Mouse (Mus musculus) embryonic facial prominence, embryonic 12.5 days (tissue): ENCODE measurements around the gene Bbs5. TPM values are rescaled to one million over a fixed set of nuclear protein-coding genes. Genes with fewer than 3 reads are reported as not detected.
"Not testable (repeated sequence)": the region's sequence is repeated elsewhere in the genome, so short reads cannot be mapped to it uniquely, and the experiment has no call there.

ENCODE experiments used
- ATAC-seq: fragments of 200-750 bp; cut with Nextera tagmentation; 2 replicates; pipeline ENCODE4 v1.8.0; 2017; ENCODE audit not compliant: insufficient number of reproducible peaks, insufficient read depth, low FRiP score, low TSS enrichment
- H3K27ac ChIP-seq: fragments of 300-500 bp; sonication (generic); 2 replicates; pipeline ENCODE4 v1.5.1; 2016; ENCODE audit warnings: mild to moderate bottlenecking
- H3K27me3 ChIP-seq: fragments of 300-500 bp; sonication (generic); 2 replicates; pipeline ENCODE4 v1.6.1; 2016; ENCODE audit warnings: mild to moderate bottlenecking, moderate library complexity
- H3K36me3 ChIP-seq: fragments of 300-500 bp; sonication (generic); 2 replicates; pipeline ENCODE4 v1.6.1; 2016; ENCODE audit warnings: mild to moderate bottlenecking
- H3K4me1 ChIP-seq: fragments of 300-500 bp; sonication (generic); 2 replicates; pipeline ENCODE4 v1.6.1; 2016
- H3K4me2 ChIP-seq: fragments of 300-500 bp; sonication (generic); replicated peaks from 2 replicates; pipeline ENCODE4 v1.6.1; 2016; ENCODE audit warnings: mild to moderate bottlenecking, moderate library complexity
- H3K4me3 ChIP-seq: fragments of 300-500 bp; sonication (generic); 2 replicates; pipeline ENCODE4 v1.5.1; 2016; ENCODE audit warnings: mild to moderate bottlenecking
- H3K9ac ChIP-seq: fragments of 300-500 bp; sonication (generic); 2 replicates; pipeline ENCODE4 v1.6.1; 2016; ENCODE audit warnings: mild to moderate bottlenecking, moderate library complexity
- H3K9me3 ChIP-seq: fragments of 300-500 bp; sonication (generic); 2 replicates; pipeline ENCODE4 v1.6.1; 2016; ENCODE audit warnings: mild to moderate bottlenecking, moderate library complexity
- WGBS: fragments of 180-500 bp; shearing (Covaris S2); methylation state at CpG from one replicate; pipeline ENCODE4 v1.1.7; 2016; 5-methylcytosine and 5-hydroxymethylcytosine counted together
- polyA plus RNA-seq: library from polyadenylated mRNA; unstranded; fragments of >200 nt; fragmentation: Nextera tagmentation; extraction: Ambion mirVana; gene quantifications from 2 replicates; pipeline ENCODE4 v1.2.1, GENCODE M21; 2016

Gene Bbs5
- polyA plus RNA-seq, 1 experiment from 2014 or later, result 21.6 TPM

DNA sequence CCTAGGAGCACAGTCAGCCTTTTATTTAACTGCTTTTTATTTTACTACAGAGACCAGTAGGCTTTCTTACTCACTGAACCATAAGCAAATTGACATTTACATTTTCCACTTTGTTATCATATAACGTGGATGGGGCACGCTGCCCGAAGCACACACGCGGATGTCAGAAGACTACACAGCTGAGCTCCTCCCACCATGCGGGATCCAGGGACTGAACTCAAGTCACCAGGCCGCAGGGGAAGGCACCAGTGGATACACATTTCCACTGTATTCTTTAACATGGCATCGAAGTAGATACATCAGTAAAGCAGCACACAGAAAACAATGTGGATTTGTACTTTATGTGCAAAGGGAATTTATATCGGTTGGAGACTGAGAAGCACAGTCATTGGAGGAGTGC lies 28.3 kb downstream of the Bbs5 start:
- H3K27ac ChIP-seq, result no peak overlapping the region
- H3K9ac ChIP-seq, result no peak overlapping the region
- H3K36me3 ChIP-seq, result no peaks in the 10 kb centered on the region
- no peaks in the 10 kb centered on the region for H3K9me3 ChIP-seq
- ATAC-seq, result no peak
- H3K4me1 ChIP-seq, result no peaks in the 10 kb centered on the region
- H3K4me2 ChIP-seq, result no peak overlapping the region
- WGBS, result 88% methylated on average over 9 of the region's 9 CpGs
- no peaks in the 10 kb centered on the region for H3K27me3 ChIP-seq
- H3K4me3 ChIP-seq, result no peak overlapping the region

DNA sequence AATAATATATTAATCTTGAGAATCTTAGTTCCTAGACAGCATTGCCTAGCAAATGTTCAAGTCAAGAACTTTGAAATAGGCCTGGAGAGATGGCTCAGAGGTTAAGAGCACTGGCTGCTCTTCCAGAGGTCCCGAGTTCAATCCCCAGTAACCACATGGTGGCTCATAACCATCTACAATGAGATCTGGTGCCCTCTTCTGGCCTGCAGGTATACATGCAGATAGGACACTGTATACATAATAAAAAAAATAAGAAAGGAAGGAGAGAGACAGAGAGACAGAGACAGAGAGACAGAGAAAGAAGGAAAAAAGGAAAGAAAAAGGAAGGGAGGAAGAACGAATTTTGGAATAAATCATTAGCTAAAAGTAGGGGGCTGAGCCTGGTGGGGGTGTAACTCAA lies 29.7 kb downstream of the Bbs5 start:
- ATAC-seq, result no peak
- Histone ChIP-seq H3K9me3 (no peaks in the 10 kb centered on the region), H3K27me3 (no peaks in the 10 kb centered on the region), H3K9ac (no peak overlapping the region), H3K4me3 (no peak overlapping the region), H3K36me3 (no peaks in the 10 kb centered on the region), H3K4me1 (no peaks in the 10 kb centered on the region), H3K4me2 (no peak overlapping the region), H3K27ac (no peak overlapping the region)
- 50% methylated on average over 2 of the region's 2 CpGs for WGBS

DNA sequence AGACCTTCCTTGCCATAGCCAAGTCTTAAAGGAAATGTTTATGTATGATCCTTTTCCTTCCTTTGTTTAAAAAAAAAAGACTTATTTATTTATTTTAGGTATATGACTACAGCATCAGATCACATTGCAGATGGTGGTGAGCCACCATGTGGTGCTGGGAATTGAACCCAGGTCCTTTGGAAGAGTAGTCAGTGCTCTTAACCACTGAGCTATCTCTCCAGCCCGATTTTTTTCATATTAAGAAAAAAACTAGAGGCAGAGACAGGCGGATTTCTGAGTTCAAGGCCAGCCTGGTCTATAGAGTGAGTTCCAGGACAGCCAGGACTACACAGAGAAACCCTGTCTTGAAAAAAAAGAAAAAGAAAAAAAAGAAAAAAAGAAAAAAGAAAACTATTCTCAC lies 30.2 kb downstream of the Bbs5 start:
- not testable (repeated sequence) for H3K4me1 ChIP-seq, H3K36me3 ChIP-seq
- WGBS, result 85% methylated on average over 2 of the region's 2 CpGs

DNA sequence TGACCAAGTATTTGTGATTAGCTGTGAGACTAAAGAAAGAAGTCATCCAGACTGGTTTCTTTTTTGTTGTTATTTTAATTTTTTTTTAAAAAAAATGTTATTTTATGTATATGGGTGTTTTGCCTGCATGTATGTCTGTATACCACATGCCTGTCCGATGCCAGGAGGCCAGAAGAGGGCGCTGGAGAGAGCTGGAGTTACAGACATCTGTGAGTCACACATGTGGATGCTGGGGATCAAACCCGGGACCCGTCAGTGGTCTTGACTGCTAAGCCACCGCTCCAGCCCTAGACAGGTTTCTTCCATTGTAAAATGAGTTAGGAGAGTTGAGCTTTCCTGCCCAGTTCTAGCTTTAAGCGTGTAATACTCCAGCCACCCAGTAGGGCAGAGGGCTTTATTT lies 33.0 kb downstream of the Bbs5 start:
- no peak for ATAC-seq
- Histone ChIP-seq H3K4me2 (no peak overlapping the region), H3K9me3 (no peaks in the 10 kb centered on the region), H3K36me3 (no peaks in the 10 kb centered on the region), H3K4me1 (no peaks in the 10 kb centered on the region), H3K4me3 (no peak overlapping the region), H3K9ac (no peak overlapping the region), H3K27ac (no peak overlapping the region), H3K27me3 (no peaks in the 10 kb centered on the region)
- 62% methylated on average over 6 of the region's 6 CpGs for WGBS

More for the DNA sequence above, 30.2 kb downstream of the Bbs5 start:
- not testable (repeated sequence) for H3K9me3 ChIP-seq, H3K9ac ChIP-seq, ATAC-seq, H3K27me3 ChIP-seq, H3K27ac ChIP-seq, H3K4me3 ChIP-seq, H3K4me2 ChIP-seq

DNA sequence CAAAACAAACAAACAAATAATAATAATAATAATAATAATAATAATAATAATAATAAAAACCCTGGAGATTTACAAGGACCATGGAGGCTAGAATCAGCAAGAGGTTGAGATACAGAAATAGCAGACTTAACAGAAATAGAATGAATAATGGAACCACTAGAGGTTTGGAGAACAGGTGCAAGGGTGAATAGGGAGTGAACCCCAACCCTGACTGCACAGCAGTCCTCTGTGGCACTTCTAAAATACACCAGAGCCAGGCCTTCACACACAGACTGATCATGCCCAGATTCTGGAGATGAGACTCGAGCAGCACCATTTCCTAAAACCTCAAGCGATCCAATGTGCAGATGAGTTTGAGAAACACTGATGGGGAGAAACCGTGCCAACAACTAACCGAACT lies 35.0 kb downstream of the Bbs5 start:
- Histone ChIP-seq H3K4me2 (no peak overlapping the region), H3K36me3 (no peaks in the 10 kb centered on the region), H3K27ac (no peak overlapping the region), H3K4me1 (no peaks in the 10 kb centered on the region), H3K27me3 (no peaks in the 10 kb centered on the region), H3K4me3 (no peak overlapping the region), H3K9me3 (no peaks in the 10 kb centered on the region), H3K9ac (no peak overlapping the region)
- no peak for ATAC-seq
- 91% methylated on average over 4 of the region's 4 CpGs for WGBS

DNA sequence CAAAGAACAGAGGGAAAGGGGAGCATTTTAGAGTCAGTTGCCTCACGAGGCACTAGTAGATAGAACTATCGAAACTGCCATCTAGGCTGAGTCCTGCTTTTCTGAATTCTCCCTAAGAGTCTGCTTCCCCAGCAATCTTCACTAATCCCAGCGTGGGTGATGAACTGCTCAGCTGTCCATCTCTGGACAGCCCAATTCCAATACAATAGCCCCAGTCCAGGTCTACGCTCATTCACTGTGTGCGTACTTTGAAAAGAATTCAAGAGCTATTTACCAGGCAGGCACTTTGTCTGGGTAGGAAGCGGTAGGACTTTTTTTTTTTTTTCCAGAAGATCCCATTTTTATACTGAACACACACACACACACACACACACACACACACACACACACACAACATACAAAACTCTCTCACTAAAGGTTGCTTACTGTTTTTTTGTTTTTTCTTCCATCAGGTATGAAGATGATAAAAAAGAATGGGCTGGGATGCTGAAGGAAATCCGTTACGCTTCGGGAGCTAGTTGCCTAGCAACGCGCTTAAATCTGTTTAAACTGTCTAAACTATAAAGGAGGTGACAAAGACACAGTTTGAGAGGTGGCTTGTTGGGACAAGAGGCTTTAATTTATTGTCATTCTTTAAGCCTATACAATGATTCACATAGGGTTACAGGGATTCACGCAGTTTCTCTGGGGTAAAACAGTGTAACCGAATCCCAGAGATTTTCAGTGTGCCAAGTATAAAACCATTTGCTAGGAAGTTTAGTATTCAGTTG lies 36.2 kb downstream of the Bbs5 start:
- Histone ChIP-seq H3K36me3 (peaks cover 8% of the 10 kb centered on the region; the same call in 1 of the 2 replicates), H3K4me2 (no peak overlapping the region), H3K27me3 (no peaks in the 10 kb centered on the region), H3K4me3 (no peak overlapping the region), H3K9me3 (no peaks in the 10 kb centered on the region), H3K4me1 (no peaks in the 10 kb centered on the region), H3K27ac (no peak overlapping the region), H3K9ac (no peak overlapping the region)
- no peak for ATAC-seq
- WGBS, result 81% methylated on average over 13 of the region's 13 CpGs

DNA sequence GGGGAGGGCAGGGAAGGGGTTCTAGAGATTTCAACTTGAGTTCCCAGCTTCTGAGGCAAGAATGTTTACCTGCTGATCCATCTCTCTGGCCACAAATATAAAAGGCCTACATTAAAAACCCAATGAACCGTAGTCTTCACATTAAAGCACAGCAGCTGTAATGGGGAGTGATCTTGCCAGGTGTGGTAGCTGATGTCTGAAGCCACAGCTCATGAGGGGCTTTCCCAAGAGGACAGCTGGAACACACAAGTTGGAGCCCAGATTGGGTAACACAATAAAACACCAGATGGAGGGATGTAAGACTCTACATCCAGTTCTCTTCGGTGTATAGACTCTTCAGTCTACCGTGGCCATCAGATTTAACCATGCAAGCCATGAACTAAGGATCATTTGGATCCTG lies 37.5 kb downstream of the Bbs5 start:
- ATAC-seq, result no peak
- Histone ChIP-seq H3K27me3 (no peaks in the 10 kb centered on the region), H3K36me3 (peaks cover 14% of the 10 kb centered on the region; the same call in 1 of the 2 replicates), H3K9ac (no peak overlapping the region), H3K9me3 (no peaks in the 10 kb centered on the region), H3K4me2 (no peak overlapping the region), H3K27ac (no peak overlapping the region), H3K4me1 (no peaks in the 10 kb centered on the region), H3K4me3 (no peak overlapping the region)
- 94% methylated on average over 3 of the region's 3 CpGs for WGBS

DNA sequence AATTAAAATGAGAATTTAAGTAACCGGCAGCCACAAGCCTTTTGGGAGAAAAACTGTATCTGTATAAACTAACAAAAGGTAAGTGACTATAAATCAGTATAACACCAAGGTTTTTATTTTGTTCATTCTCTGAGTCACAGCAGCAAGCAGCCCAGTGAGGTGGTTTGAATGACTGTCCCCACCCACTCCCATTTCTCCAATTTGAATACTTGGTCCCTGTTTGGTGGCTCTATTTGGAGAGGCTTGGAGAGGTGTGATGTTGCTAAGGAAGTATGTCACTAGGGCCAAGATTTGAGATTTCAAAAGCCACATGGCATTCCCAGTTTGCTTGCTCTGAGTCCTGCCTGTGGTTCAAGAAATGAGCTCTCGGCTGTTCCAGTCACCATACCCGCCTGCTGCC lies 43.2 kb downstream of the Bbs5 start:
- H3K27me3 ChIP-seq, result no peaks in the 10 kb centered on the region

DNA sequence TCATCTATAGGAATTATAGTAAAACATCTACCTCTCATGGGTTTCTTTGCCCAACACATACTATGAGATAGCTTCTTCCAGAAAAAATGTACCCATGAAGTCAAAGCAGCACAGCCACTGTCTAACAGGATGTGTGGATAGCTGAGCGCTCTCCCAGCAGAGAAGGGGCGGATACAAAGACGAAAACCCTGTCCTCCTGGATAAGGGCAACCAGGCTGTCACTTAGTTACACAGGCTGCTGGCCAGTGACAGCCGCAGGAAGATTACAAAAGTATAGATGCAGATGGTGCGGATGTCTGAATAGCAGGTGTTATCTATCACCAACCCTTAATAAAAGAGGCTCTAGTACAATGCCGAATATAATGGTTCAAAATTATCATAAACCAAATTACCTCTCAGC lies 43.9 kb downstream of the Bbs5 start:
- Histone ChIP-seq H3K4me1 (no peaks in the 10 kb centered on the region), H3K36me3 (peaks cover 39% of the 10 kb centered on the region), H3K27me3 (no peaks in the 10 kb centered on the region), H3K4me3 (no peak overlapping the region), H3K9ac (no peak overlapping the region), H3K9me3 (no peaks in the 10 kb centered on the region), H3K27ac (no peak overlapping the region), H3K4me2 (no peak overlapping the region)
- ATAC-seq, result no peak
- 93% methylated on average over 6 of the region's 6 CpGs for WGBS

More for the DNA sequence above, 43.2 kb downstream of the Bbs5 start:
- WGBS, result 96% methylated on average over 3 of the region's 3 CpGs
- ATAC-seq, result no peak
- no peaks in the 10 kb centered on the region for H3K9me3 ChIP-seq
- no peaks in the 10 kb centered on the region for H3K4me1 ChIP-seq
- H3K9ac ChIP-seq, result no peak overlapping the region
- no peak overlapping the region for H3K4me3 ChIP-seq
- H3K27ac ChIP-seq, result no peak overlapping the region
- peaks cover 39% of the 10 kb centered on the region for H3K36me3 ChIP-seq
- H3K4me2 ChIP-seq, result no peak overlapping the region

DNA sequence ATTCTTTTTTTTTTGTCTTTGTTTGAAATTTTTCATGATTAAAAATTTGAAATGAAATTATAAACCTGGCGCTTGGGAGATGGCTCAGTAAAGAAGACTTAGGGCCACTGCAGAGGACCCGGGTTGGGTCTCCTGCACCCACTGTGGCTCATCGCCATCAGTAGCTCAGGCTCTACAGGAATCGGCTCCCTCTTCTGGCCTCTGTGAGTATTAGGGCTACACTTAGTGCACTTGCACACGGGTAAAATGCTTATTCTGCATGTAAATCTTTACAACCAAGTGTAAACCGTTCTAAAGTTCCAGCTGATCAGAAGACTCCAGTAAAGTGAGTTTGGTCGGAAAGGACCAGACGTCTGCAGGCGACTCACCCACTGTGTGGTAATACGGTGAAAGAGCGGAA lies 46.5 kb downstream of the Bbs5 start:
- ATAC-seq, result no peak
- Histone ChIP-seq H3K4me3 (no peak overlapping the region), H3K4me2 (no peak overlapping the region), H3K9me3 (no peaks in the 10 kb centered on the region), H3K9ac (no peak overlapping the region), H3K36me3 (peaks cover 34% of the 10 kb centered on the region), H3K27ac (no peak overlapping the region), H3K4me1 (no peaks in the 10 kb centered on the region), H3K27me3 (no peaks in the 10 kb centered on the region)
- WGBS, result 93% methylated on average over 11 of the region's 11 CpGs

DNA sequence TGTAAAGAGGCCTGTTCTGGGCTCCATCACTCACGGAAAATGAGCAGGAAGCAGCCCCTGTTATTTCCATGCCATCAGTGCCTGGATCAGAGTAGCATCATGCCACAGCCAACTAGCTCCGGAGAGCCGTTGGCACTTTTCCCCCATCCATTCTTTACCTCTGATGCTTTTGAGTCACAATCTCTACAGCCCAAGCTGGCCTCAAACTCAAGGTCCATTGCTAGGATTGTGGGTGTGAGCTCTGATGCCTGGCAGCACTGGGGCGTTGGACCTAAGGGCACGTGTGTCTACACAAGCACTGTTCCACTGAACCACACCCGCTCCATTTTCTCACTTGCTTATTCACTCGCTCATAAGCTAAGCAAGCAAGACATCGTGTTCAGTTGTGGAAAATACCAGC lies 53.5 kb downstream of the Bbs5 start:
- Histone ChIP-seq H3K9me3 (no peaks in the 10 kb centered on the region), H3K4me3 (no peak overlapping the region), H3K4me1 (no peaks in the 10 kb centered on the region), H3K27me3 (no peaks in the 10 kb centered on the region), H3K36me3 (peaks cover 21% of the 10 kb centered on the region), H3K9ac (no peak overlapping the region), H3K27ac (no peak overlapping the region), H3K4me2 (no peak overlapping the region)
- no peak for ATAC-seq
- 93% methylated on average over 8 of the region's 8 CpGs for WGBS

DNA sequence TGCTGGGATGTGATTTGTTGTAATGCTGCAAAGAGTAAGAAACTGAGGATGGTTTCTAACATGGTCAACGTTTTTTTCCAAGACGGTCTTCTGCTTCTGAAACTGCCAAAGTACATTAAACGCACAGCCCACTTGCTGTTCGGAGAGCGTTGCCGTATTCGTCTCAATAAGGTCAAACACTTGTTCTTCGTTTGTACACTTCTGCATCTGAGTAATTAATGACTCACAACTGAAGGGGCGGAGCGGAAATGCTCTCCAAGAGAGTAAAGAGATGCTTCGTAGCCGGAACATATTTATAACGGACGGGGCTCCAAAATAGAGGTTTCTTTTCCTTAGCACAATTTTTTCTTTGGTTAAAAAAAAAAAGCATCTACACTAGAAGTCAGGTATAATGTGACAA lies 65.2 kb downstream of the Bbs5 start:
- no peak overlapping the region for H3K4me2 ChIP-seq
- H3K9me3 ChIP-seq, result no peaks in the 10 kb centered on the region
- ATAC-seq, result no peak
- 0 out of 2 replicates have a peak, but pooled peaks cover 9% of the 10 kb centered on the region for H3K36me3 ChIP-seq
- no peak overlapping the region for H3K4me3 ChIP-seq
- 91% methylated on average over 14 of the region's 14 CpGs for WGBS
- no peak overlapping the region for H3K9ac ChIP-seq
- H3K27ac ChIP-seq, result no peak overlapping the region
- H3K27me3 ChIP-seq, result no peaks in the 10 kb centered on the region
- H3K4me1 ChIP-seq, result no peaks in the 10 kb centered on the region
